Mouse (Mus musculus): ENCODE measurements around the gene Pspn. TPM values are rescaled to one million over a fixed set of nuclear protein-coding genes. Genes with fewer than 3 reads are reported as not detected.
A peak's percentile ranks its signal among the peaks of the same experiment; 100 is the strongest.

Pspn gene
- total and polyA plus RNA-seq, 2 experiments from 2014 or later = 0.27 TPM; not detected in 1

DNA sequence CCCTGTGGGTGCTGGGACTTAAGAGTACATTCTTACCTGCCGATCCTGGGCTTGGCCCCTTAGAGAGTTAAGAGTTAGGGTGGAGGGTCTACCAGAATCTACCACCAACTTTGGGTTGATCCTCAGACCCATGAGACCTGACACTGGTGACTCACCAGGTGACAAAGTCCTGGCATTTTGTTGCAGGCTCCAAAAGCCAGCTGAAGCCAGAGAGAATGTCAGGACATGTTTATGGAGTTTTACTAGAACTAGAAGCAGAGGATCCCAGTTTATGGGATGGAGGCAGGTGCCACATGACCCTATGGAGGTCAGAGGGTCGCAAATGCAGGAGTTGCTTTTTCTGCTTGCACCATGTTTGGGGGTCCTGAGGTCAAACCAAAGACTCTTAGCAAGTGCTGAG, 3.3 kb downstream of the Pspn start:
- Histone ChIP-seq H3K4me3 (ENCODE audit: low read depth, low read length) (no peak overlapping the region), H3K36me3 (replicated peaks; ENCODE audit: control insufficient read depth, insufficient read depth, low read length) (peaks cover 49% of the 10 kb centered on the region), H3K9me3 (replicated peaks; ENCODE audit: control insufficient read depth, low read length) (no peaks in the 10 kb centered on the region), H3K4me2 (ENCODE audit: low read depth, low read length) (0 out of 2 replicates have a peak overlapping the region, but pooled peaks have one; percentile 65), H3K4me1 (ENCODE audit: control insufficient read depth, insufficient read depth) (peaks cover 10% of the 10 kb centered on the region; the same call in 1 of the 2 replicates), H3K27me3 (ENCODE audit: control insufficient read depth, insufficient read depth, low read length) (no peaks in the 10 kb centered on the region), H3K9ac (replicated peaks; ENCODE audit: low read depth, low read length) (no peak overlapping the region), H3K27ac (ENCODE audit: low read depth) (peak overlapping the region; percentile 51)
- 64% methylated on average over 2 of the region's 2 CpGs for WGBS
- DNase-seq (ENCODE audit: low spot score) (no peak), ATAC-seq (ENCODE audit: insufficient read depth, low read depth) (no peak)
- TF ChIP-seq EP300 (IDR thresholded peaks at IDR 0.05; ENCODE audit: low read depth) = no peak
- no peak for TF ChIP-seq CTCF (IDR thresholded peaks at IDR 0.05; ENCODE audit: low read depth)

GRCm38 (mm10) chr17:56995046-56995445, 4.8 kb downstream of the Pspn start:
- no peak for ATAC-seq (ENCODE audit: insufficient read depth, low read depth)
- peaks cover 49% of the 10 kb centered on the region for H3K36me3 ChIP-seq (replicated peaks; ENCODE audit: control insufficient read depth, insufficient read depth, low read length)
- no peak overlapping the region for H3K4me3 ChIP-seq (ENCODE audit: low read depth, low read length)
- no peak for TF ChIP-seq CTCF (IDR thresholded peaks at IDR 0.05; ENCODE audit: low read depth)
- no peak for TF ChIP-seq EP300 (IDR thresholded peaks at IDR 0.05; ENCODE audit: low read depth)
- no peak overlapping the region for H3K9ac ChIP-seq (replicated peaks; ENCODE audit: low read depth, low read length)
- H3K27me3 ChIP-seq (ENCODE audit: control insufficient read depth, insufficient read depth, low read length) = no peaks in the 10 kb centered on the region
- 82% methylated on average over 8 of the region's 8 CpGs for WGBS
- H3K4me1 ChIP-seq (ENCODE audit: control insufficient read depth, insufficient read depth) = no peaks in the 10 kb centered on the region; the same call in 1 of the 2 replicates
- no peak overlapping the region for H3K27ac ChIP-seq (ENCODE audit: low read depth)
- H3K4me2 ChIP-seq (ENCODE audit: low read depth, low read length) = no peak overlapping the region
- no peaks in the 10 kb centered on the region for H3K9me3 ChIP-seq (replicated peaks; ENCODE audit: control insufficient read depth, low read length)
- DNase-seq (ENCODE audit: low spot score) = no peak

- 60% methylated on average over 2 of the region's 2 CpGs for WGBS
- no peaks in the 10 kb centered on the region for H3K27me3 ChIP-seq (ENCODE audit: control insufficient read depth, insufficient read depth, low read length)
- peaks cover 5% of the 10 kb centered on the region for H3K4me1 ChIP-seq (ENCODE audit: control insufficient read depth, insufficient read depth)
- H3K9ac ChIP-seq (replicated peaks; ENCODE audit: low read depth, low read length) = peak overlapping the region; percentile 65; the same call in 1 of the 2 replicates
- DNase-seq (ENCODE audit: low spot score) (no peak), ATAC-seq (ENCODE audit: insufficient read depth, low read depth) (no peak)
- no peaks in the 10 kb centered on the region for H3K9me3 ChIP-seq (replicated peaks; ENCODE audit: control insufficient read depth, low read length)
- peaks cover 38% of the 10 kb centered on the region for H3K36me3 ChIP-seq (replicated peaks; ENCODE audit: control insufficient read depth, insufficient read depth, low read length)
- H3K4me3 ChIP-seq (ENCODE audit: low read depth, low read length) = peak overlapping the region; percentile 69
- H3K27ac ChIP-seq (ENCODE audit: low read depth) = no peak overlapping the region
- H3K4me2 ChIP-seq (ENCODE audit: low read depth, low read length) = peak overlapping the region; percentile 93
- TF ChIP-seq EP300 (IDR thresholded peaks at IDR 0.05; ENCODE audit: low read depth) = no peak
- no peak for TF ChIP-seq CTCF (IDR thresholded peaks at IDR 0.05; ENCODE audit: low read depth)
Observed at GRCm38 (mm10) chr17:56990966-56991365, 8.9 kb downstream of the Pspn start.

- ATAC-seq (ENCODE audit: insufficient read depth, low read depth) (peak; percentile 96), DNase-seq (ENCODE audit: low spot score) (peak; percentile 98)
- Histone ChIP-seq H3K4me1 (ENCODE audit: control insufficient read depth, insufficient read depth) (peaks cover 5% of the 10 kb centered on the region), H3K36me3 (replicated peaks; ENCODE audit: control insufficient read depth, insufficient read depth, low read length) (peaks cover 31% of the 10 kb centered on the region), H3K27me3 (ENCODE audit: control insufficient read depth, insufficient read depth, low read length) (no peaks in the 10 kb centered on the region), H3K4me2 (ENCODE audit: low read depth, low read length) (peak within 1 kb of the TSS; percentile 93), H3K9ac (replicated peaks; ENCODE audit: low read depth, low read length) (peak within 1 kb of the TSS; percentile 65), H3K27ac (ENCODE audit: low read depth) (peak within 1 kb of the TSS; percentile 65), H3K9me3 (replicated peaks; ENCODE audit: control insufficient read depth, low read length) (no peaks in the 10 kb centered on the region), H3K4me3 (ENCODE audit: low read depth, low read length) (peak within 1 kb of the TSS; percentile 69)
- no peak for TF ChIP-seq EP300 (IDR thresholded peaks at IDR 0.05; ENCODE audit: low read depth)
- no peak for TF ChIP-seq CTCF (IDR thresholded peaks at IDR 0.05; ENCODE audit: low read depth)
- WGBS = under 1% methylated on average over 52 of the region's 52 CpGs
Observed at GRCm38 (mm10) chr17:56990115-56990746, 9.6 kb downstream of the Pspn start, which contains the start of gene Clpp. TSS of gene Clpp (plus strand) at chr17:56990305.

GRCm38 (mm10) chr17:56989467-56990114, 10.2 kb downstream of the Pspn start:
- Histone ChIP-seq H3K27me3 (ENCODE audit: control insufficient read depth, insufficient read depth, low read length) (no peaks in the 10 kb centered on the region), H3K9me3 (replicated peaks; ENCODE audit: control insufficient read depth, low read length) (no peaks in the 10 kb centered on the region), H3K36me3 (replicated peaks; ENCODE audit: control insufficient read depth, insufficient read depth, low read length) (peaks cover 24% of the 10 kb centered on the region), H3K4me3 (ENCODE audit: low read depth, low read length) (peak overlapping the region; percentile 69), H3K27ac (ENCODE audit: low read depth) (peak overlapping the region; percentile 65), H3K4me1 (ENCODE audit: control insufficient read depth, insufficient read depth) (peaks cover 5% of the 10 kb centered on the region), H3K9ac (replicated peaks; ENCODE audit: low read depth, low read length) (peak overlapping the region; percentile 60), H3K4me2 (ENCODE audit: low read depth, low read length) (peak overlapping the region; percentile 93)
- 3% methylated on average over 25 of the region's 25 CpGs for WGBS
- ATAC-seq (ENCODE audit: insufficient read depth, low read depth) = peak; percentile 91
- TF ChIP-seq CTCF (IDR thresholded peaks at IDR 0.05; ENCODE audit: low read depth) (no peak), EP300 (IDR thresholded peaks at IDR 0.05; ENCODE audit: low read depth) (no peak)
- peak; percentile 89 for DNase-seq (ENCODE audit: low spot score)

Measured in heart, postnatal 0 days (tissue).